Mouse (Mus musculus) thymus, postnatal 36 days (tissue): ENCODE results near the gene Sds.
"Not testable (repeated sequence)": the region's sequence is repeated elsewhere in the genome, so short reads cannot be mapped to it uniquely, and the experiment has no call there.

ENCODE experiments used
- DNase-seq, 2 experiments: peaks; one replicate each; pipeline ENCODE4 v3.0.0; 2022; ENCODE audit warnings: mixed read lengths in 2 of 2

The Sds gene

GRCm38 (mm10) chr5:120493440-120493839 is 17.1 kb downstream of the Sds start:
- DNase-seq = no peak

GRCm38 (mm10) chr5:120493873-120494395 is 17.6 kb downstream of the Sds start:
- DNase-seq = no peak

GRCm38 (mm10) chr5:120495064-120495702 is 18.9 kb downstream of the Sds start:
- DNase-seq = peak in 1 of 2 experiments; percentile 24

- DNase-seq = no peak
Measured at GRCm38 (mm10) chr5:120495703-120496226, 19.4 kb downstream of the Sds start.

- DNase-seq = no peak
Measured at GRCm38 (mm10) chr5:120497071-120497470, 20.7 kb downstream of the Sds start.

GRCm38 (mm10) chr5:120499202-120499601 is 22.9 kb downstream of the Sds start:
- DNase-seq = no peak

- DNase-seq = not testable (repeated sequence)
Measured at GRCm38 (mm10) chr5:120500609-120501008, 24.3 kb downstream of the Sds start.

GRCm38 (mm10) chr5:120502147-120502621 is 25.9 kb downstream of the Sds start:
- no peak for DNase-seq

GRCm38 (mm10) chr5:120502675-120503143 is 26.4 kb downstream of the Sds start:
- DNase-seq = no peak

GRCm38 (mm10) chr5:120503144-120503795 is 26.9 kb downstream of the Sds start, which contains the start of gene Plbd2:
Gene Plbd2 (minus strand): TSS chr5:120503625.
- DNase-seq = peak; percentile 68 to 73

GRCm38 (mm10) chr5:120505368-120505767 is 29.0 kb downstream of the Sds start:
- DNase-seq = peak; percentile 62 to 69

- no peak for DNase-seq
Measured at GRCm38 (mm10) chr5:120505781-120506180, 29.5 kb downstream of the Sds start.

GRCm38 (mm10) chr5:120506490-120506889 is 30.2 kb downstream of the Sds start:
- DNase-seq = no peak

GRCm38 (mm10) chr5:120507311-120507710 is 31.0 kb downstream of the Sds start:
- no peak for DNase-seq

- DNase-seq = peak; percentile 91 to 94
Measured at GRCm38 (mm10) chr5:120510982-120511642, 34.8 kb downstream of the Sds start, which contains the start of gene Slc8b1. Gene Slc8b1 (plus strand): TSS chr5:120511168.

GRCm38 (mm10) chr5:120511643-120512220 is 35.4 kb downstream of the Sds start:
- no peak for DNase-seq

GRCm38 (mm10) chr5:120512911-120513555 is 36.7 kb downstream of the Sds start:
- no peak for DNase-seq

GRCm38 (mm10) chr5:120514031-120514677 is 37.8 kb downstream of the Sds start:
- no peak for DNase-seq

- DNase-seq = no peak
Measured at GRCm38 (mm10) chr5:120514754-120515153, 38.4 kb downstream of the Sds start.

GRCm38 (mm10) chr5:120515451-120515850 is 39.1 kb downstream of the Sds start:
- DNase-seq = no peak

GRCm38 (mm10) chr5:120516221-120516984 is 40.1 kb downstream of the Sds start:
- no peak for DNase-seq
